Mouse (Mus musculus): Measurements from ENCODE around the gene Hexim2.

- no peak for TF ChIP-seq CTCF (IDR thresholded peaks at IDR 0.05; ENCODE audit: borderline replicate concordance, insufficient read depth, low read length)
- no peak for TF ChIP-seq POLR2A (IDR thresholded peaks at IDR 0.05; ENCODE audit: low read depth, low read length)
Measured at GRCm38 (mm10) chr11:103100361-103100760, 31.9 kb upstream of the Hexim2 start.
